Mouse (Mus musculus): ENCODE results near the gene Ankrd34a.

DNA sequence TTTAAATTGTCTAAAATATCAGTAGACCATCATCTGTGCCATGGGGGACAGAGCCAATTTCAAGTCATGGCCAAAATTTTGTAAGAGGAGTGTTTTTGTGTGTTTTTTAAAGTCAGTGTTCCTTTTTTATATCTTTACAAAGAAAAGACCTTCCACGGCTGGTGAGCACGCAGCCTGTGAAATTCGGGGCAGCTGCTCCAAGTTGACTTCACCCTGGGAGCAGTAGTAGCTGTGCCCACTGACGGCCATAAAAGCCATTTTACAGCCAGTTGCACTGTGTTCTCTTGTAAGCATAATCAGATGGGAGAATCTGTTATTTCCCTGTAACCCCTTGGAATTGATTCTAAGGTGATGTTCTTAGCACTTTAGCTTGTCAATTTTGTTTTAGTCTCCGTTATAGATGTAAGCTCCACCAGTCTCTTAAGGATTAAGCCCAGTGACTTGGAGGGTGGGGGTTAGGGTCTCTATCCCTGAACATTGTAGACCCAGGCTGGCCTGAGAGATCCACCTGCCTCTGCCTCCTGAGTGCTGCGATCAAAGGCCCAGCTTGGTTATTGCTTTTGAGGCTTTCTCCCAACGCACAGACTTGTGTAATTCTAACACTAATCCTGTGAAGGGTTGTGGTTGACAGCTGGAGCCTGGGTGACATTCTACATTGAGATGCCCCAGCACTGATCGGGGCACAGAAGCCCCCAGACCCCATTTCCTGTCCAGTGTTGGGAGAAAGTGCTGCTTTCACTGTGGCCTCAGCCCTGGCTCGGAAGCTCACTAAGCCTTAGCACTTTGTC is 35.4 kb upstream of the Ankrd34a start:
- peak; percentile 27 for TF ChIP-seq POLR2A (IDR thresholded peaks at IDR 0.05; ENCODE audit: low read depth, low read length)
- no peak for TF ChIP-seq CTCF (conservative IDR thresholded peaks at IDR 0.05; ENCODE audit: insufficient read depth, insufficient read length, low read depth, low read length)
